Mouse (Mus musculus): Measurements from ENCODE around the gene Ahnak2.

DNA sequence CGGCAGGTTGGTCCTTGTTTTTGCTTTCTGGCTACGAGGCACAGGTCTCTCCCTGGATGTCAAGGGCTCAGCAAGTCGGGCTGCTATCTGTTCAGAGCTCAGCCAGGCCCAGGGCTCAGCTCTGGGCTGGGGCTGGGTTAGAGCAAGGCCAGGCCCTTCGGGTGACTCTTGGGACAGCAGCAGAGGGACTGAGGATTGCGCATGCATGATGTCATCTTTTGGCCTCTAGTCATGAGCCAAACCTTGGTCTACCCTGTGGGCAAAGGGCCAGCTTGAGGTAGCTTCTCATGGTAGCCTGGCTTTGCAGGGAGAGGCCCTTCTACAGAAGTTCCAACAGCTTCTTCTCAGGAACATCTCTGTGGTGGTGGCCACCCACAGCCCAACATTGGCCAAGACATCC, 38.3 kb downstream of the Ahnak2 start:
- TF ChIP-seq CTCF (IDR thresholded peaks at IDR 0.05; ENCODE audit: low read depth, low read length): no peak
- TF ChIP-seq POLR2A (IDR thresholded peaks at IDR 0.05; ENCODE audit: insufficient read depth, low read length): no peak
- no peak for TF ChIP-seq EP300 (IDR thresholded peaks at IDR 0.05; ENCODE audit: insufficient read depth, low read depth, low read length)
